Mouse (Mus musculus): ENCODE results near the gene Acer3.

Gene Acer3

GRCm38 (mm10) chr7:98332678-98333397, 11.8 kb upstream of the Acer3 start:
- no peak for DNase-seq (ENCODE audit: low spot score)

DNA sequence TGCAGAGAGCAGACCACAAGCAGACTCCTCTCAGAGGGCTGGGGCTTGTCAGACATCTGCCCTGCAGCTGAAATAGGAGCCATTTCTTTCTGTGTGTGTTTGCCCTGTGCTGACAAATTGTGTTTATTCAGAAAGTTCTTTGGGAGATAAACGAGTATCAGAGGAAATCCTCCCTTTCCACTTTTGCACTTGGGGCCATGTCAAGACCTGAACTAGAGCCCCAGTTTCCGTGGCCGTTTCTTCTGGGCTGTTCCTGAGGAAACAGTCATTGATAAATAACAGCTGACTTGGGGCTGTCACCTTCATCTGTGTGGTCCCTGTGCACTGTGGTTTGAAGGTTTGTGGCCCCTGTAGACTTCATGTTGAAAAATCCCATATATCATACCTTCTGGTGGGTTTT, 10.9 kb upstream of the Acer3 start:
- DNase-seq (ENCODE audit: low spot score) = no peak

DNA sequence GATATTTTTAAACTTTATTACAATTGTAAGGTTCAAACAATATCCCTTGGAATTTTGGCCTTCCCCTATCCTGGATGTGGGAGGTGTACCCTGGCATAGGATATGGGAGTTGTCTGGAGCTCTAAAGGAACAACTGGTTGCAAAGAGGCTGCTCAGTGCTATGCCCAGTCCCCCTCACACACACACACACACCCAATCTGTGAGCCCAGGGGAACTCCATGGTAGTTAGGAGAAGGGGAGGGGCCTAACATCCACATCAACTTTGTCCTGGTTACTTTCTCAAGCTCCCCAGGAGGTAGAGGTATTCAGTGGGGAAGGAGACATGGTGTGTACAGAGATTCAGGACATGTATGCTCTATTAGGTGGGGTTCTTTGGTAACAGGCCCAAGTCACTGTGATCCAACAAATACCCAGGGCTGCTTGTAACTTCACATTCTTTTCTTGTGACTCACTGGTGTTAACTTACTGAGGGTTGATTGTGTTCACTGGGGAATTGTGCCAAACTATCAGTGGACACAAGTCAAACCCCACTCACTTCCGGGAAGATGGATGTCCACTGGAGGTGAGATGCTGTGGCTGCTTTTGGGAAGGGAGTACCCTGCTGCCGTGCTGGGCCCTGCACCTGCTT, 9.5 kb upstream of the Acer3 start:
- DNase-seq (ENCODE audit: low spot score) = no peak

DNA sequence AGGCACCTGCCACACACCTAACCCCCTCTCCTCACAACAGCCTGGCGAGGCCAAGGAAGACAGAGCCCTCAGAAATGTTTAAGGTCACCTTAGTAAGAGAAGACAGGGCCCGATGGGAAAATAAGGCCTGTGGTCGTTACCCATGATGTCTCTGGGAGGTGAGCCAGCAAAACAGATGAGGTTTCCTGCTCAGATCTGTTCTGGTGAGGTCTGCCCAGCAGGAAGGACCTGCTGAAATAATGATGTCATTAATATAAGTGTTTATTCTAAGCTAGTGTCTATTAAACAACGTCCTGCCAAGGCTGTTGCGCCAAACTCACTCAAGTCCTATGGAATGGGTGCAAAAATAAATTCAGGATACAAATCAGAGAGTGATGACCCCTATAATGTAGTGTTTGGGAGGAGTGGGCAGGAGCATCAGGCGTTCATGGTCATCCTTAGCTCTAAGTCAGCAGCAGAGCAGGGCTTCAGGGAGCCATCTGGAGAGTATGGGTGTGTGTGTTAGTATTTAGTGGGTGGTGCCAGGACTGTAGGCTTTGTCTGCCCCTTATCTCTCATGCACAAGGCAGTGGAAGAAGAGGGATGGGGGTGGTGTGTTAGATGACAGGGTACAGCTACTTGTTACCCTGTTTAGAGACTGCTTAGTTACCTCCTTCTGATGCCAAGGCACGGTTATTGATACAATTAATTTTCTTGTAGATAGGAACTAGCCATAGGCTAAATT, 8.8 kb upstream of the Acer3 start:
- no peak for DNase-seq (ENCODE audit: low spot score)

- no peak for DNase-seq (ENCODE audit: low spot score)
Observed at GRCm38 (mm10) chr7:98328311-98328710, 7.3 kb upstream of the Acer3 start.

DNA sequence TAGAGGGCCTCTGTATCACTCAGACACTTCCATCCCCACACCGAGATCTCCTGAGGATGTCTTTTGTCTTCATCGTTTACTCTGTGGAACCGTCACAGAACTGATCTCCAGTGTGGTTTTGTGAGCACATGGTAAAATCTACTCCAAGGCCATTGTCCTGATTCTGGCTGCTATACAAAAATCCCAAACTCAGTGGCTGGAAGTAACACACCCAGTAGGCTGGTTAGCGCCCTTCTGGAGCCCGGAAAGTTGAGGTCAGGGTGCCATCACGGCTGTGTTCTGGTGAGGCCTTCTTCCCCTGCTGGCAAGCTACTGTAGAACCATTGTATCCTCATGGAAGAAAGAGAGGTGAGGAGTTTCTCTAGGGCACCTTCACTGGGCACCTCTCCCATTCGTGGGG, 5.0 kb upstream of the Acer3 start:
- no peak for DNase-seq (ENCODE audit: low spot score)

GRCm38 (mm10) chr7:98324228-98324627, 3.2 kb upstream of the Acer3 start:
- DNase-seq (ENCODE audit: low spot score) = no peak

GRCm38 (mm10) chr7:98323288-98324019, 2.4 kb upstream of the Acer3 start:
- no peak for DNase-seq (ENCODE audit: low spot score)

DNA sequence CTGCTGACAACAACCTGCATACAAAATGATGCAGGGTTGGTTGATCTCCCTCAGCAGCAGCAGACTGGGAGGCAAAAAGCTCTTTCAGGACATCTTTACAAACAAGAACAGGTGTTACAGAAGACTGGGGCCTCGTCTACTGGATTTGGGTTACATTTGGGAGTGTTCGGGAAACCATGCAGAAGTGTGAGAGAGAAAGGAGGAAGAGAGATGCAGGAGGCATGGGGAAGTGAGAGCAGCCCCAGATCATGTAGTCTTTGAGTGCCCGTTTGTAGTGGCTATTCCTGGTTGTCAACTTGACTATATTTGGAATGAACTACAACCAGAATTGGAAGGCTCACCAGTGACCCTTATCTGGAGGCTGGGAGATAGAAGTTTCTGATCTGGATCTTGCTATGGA, 1.4 kb upstream of the Acer3 start:
- peak; percentile 36 for DNase-seq (ENCODE audit: low spot score)

DNA sequence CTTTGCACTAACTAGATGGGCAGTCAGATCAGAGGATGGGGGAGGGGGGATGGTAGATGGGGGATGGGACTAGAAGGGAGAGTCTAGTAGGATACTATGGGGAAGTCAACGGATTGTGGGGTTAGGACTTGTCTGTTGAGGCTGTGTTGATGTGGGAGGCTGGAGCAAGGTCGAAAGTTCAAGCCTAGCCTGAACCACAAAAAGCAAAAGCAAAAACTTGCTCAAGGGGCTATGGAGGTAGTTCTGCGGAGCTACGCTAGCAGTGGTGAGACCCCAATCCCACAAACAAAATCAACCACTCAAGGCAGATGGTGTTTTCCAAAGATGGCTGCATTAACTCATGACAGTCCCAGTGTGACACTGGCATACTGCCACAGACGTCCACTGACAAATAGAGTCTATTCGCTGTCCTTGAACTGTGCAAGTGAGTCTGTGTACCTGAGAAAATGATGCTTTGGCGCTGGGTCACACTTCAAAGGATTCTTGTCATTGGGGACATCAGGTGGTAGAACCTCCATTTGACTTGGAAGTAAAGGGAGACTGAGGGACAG, 927 bp downstream of the Acer3 start:
- DNase-seq (ENCODE audit: low spot score) = no peak

GRCm38 (mm10) chr7:98316568-98316967, 4.4 kb downstream of the Acer3 start:
- DNase-seq (ENCODE audit: low spot score) = no peak

GRCm38 (mm10) chr7:98315087-98315486, 5.9 kb downstream of the Acer3 start:
- DNase-seq (ENCODE audit: low spot score) = no peak

- DNase-seq (ENCODE audit: low spot score) = no peak
Observed at GRCm38 (mm10) chr7:98312185-98312920, 8.7 kb downstream of the Acer3 start.

GRCm38 (mm10) chr7:98310266-98310665, 10.7 kb downstream of the Acer3 start:
- no peak for DNase-seq (ENCODE audit: low spot score)

DNA sequence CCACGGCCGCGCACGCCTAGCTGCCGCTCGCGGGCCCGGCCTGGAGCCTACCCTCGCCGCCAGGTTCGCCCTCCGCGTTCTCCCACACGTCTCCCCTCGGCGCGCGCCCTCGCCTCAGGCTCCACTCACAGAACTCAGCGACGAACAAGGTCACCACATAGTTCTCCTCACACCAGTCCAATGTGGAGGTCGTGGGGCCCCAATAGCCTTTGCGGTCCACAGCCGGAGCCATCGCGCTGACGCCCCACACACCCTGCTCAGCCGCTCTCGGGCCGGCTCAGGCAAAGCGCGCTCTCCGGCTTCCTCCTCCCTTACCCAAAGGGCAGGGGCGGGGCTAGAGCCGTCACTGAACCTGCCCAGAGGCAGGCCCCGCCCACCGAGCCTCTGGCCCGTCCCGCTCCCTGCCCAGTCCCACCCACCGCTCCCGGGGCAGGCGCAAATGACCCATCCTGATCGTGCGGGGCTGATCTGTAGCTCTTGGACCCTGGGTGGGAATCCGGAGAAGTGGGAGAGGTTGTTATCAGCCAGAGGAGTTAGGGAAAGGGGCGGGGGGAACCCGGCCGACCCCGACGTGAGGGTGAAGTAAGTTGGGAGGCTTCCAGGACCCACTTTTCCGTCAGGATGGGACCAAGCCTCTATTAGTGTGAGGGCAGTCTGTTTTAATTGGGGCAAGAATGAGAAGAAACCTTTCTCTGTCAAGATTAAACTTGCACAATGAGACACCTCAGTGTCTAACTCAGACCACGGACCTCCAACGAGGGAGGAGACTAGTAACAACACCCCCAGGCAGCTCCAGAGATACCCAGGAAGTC, 11.6 kb downstream of the Acer3 start:
- peak; percentile 93 for DNase-seq (ENCODE audit: low spot score)

- DNase-seq (ENCODE audit: low spot score) = no peak
Observed at GRCm38 (mm10) chr7:98308607-98309218, 12.3 kb downstream of the Acer3 start.

GRCm38 (mm10) chr7:98307921-98308606, 12.9 kb downstream of the Acer3 start:
- DNase-seq (ENCODE audit: low spot score) = no peak

- DNase-seq (ENCODE audit: low spot score) = no peak
Observed at GRCm38 (mm10) chr7:98307411-98307810, 13.6 kb downstream of the Acer3 start.

DNA sequence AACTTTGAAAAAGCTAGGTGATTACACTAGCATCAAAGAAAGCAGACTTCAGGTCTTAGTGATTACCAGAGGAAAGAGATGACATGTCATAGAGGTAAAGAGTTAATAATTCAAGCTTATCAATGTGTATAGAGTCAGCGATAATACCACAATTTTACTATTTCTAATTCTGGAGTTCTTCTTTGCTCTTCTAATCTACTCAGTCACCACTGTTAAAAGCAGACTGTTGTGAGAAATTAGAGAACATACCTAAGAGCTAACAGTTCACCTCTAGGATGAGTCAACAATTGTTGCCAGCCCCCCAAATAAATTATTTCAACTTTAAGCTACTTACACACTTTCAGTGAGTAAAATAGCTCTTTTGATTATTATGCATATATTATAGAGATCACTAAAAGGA, 28.1 kb downstream of the Acer3 start:
- no peak for DNase-seq (ENCODE audit: low spot score)

GRCm38 (mm10) chr7:98289585-98289984, 31.4 kb downstream of the Acer3 start:
- DNase-seq (ENCODE audit: low spot score) = no peak
